Mouse (Mus musculus) midbrain, embryonic 15.5 days (tissue): ENCODE measurements around the gene Ttll13. TPM values are rescaled to one million over a fixed set of nuclear protein-coding genes. Genes with fewer than 3 reads are reported as not detected.

Experiments
- ATAC-seq: fragments of 200-750 bp; cut with Nextera tagmentation; replicated peaks from 2 replicates; pipeline ENCODE4 v1.8.0; 2017; ENCODE audit warnings: moderate TSS enrichment
- H3K27ac ChIP-seq: fragments of 300-500 bp; sonication (generic); 2 replicates; pipeline ENCODE4 v1.5.1; 2015; ENCODE audit warnings: mild to moderate bottlenecking, inconsistent platforms
- H3K27me3 ChIP-seq: fragments of 300-500 bp; sonication (generic); replicated peaks from 2 replicates; pipeline ENCODE4 v1.6.1; 2015; ENCODE audit warnings: inconsistent platforms
- H3K36me3 ChIP-seq: fragments of 300-500 bp; sonication (generic); replicated peaks from 2 replicates; pipeline ENCODE4 v1.6.1; 2015; ENCODE audit warnings: inconsistent platforms
- H3K4me1 ChIP-seq: fragments of 300-500 bp; sonication (generic); 2 replicates; pipeline ENCODE4 v1.6.1; 2015; ENCODE audit warnings: inconsistent platforms
- H3K4me2 ChIP-seq: fragments of 300-500 bp; sonication (generic); 2 replicates; pipeline ENCODE4 v1.6.1; 2015; ENCODE audit warnings: inconsistent platforms, mild to moderate bottlenecking, moderate library complexity
- H3K4me3 ChIP-seq: fragments of 300-500 bp; sonication (generic); 2 replicates; pipeline ENCODE4 v1.5.1; 2015; ENCODE audit warnings: mild to moderate bottlenecking, inconsistent platforms
- H3K9ac ChIP-seq: fragments of 300-500 bp; sonication (generic); 2 replicates; pipeline ENCODE4 v1.6.1; 2015; ENCODE audit warnings: mild to moderate bottlenecking, inconsistent platforms
- H3K9me3 ChIP-seq: fragments of 300-500 bp; sonication (generic); 2 replicates; pipeline ENCODE4 v1.6.1; 2016; ENCODE audit warnings: inconsistent platforms
- WGBS: fragments of 180-500 bp; shearing (Covaris S2); methylation state at CpG from one replicate; pipeline ENCODE4 v1.1.7; 2015; ENCODE audit warnings: mixed read lengths; 5-methylcytosine and 5-hydroxymethylcytosine counted together
- polyA plus RNA-seq: library from polyadenylated mRNA; unstranded; fragments of >200 nt; fragmentation: Nextera tagmentation; extraction: Ambion mirVana; gene quantifications from 2 replicates; pipeline ENCODE4 v1.2.1, GENCODE M21; 2015

Gene Ttll13
- polyA plus RNA-seq, 1 experiment from 2014 or later, result 2.1 TPM

GRCm38 (mm10) chr7:80204362-80204761 lies 41.8 kb upstream of the Ttll13 start:
- H3K27ac ChIP-seq, result 0 out of 2 replicates have a peak overlapping the region, but pooled peaks have one; percentile 26

DNA sequence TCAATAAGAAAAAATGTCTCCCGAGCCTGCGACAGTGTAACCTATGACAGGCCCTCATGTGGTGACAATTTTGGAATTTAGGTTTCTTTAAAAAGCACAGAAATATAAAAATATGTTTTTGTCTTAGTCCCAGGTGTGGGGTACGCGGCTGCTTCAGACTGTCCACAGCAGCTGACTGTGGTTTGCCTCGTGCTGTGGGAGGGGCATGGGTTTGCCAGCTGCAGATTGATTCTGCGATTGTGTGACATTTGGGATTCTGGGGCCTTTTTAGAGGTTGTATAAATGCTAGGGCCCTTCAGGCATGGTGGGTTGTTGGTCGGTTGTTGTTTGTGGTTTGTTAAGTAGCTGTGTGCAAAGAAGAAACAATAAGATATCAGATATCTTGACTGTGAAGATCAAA lies 41.2 kb upstream of the Ttll13 start:
- Histone ChIP-seq H3K36me3 (no peaks in the 10 kb centered on the region), H3K9me3 (no peaks in the 10 kb centered on the region), H3K9ac (no peak overlapping the region), H3K4me2 (no peak overlapping the region), H3K27ac (no peak overlapping the region), H3K4me1 (peaks cover 75% of the 10 kb centered on the region), H3K4me3 (no peak overlapping the region), H3K27me3 (no peaks in the 10 kb centered on the region)
- no peak for ATAC-seq
- 82% methylated on average over 7 of the region's 7 CpGs for WGBS

More at GRCm38 (mm10) chr7:80204362-80204761, 41.8 kb upstream of the Ttll13 start:
- ATAC-seq, result no peak
- peaks cover 77% of the 10 kb centered on the region for H3K4me1 ChIP-seq
- no peaks in the 10 kb centered on the region for H3K27me3 ChIP-seq
- no peak overlapping the region for H3K4me2 ChIP-seq
- 80% methylated on average over 4 of the region's 4 CpGs for WGBS
- no peaks in the 10 kb centered on the region for H3K9me3 ChIP-seq
- no peak overlapping the region for H3K4me3 ChIP-seq
- H3K36me3 ChIP-seq, result no peaks in the 10 kb centered on the region
- no peak overlapping the region for H3K9ac ChIP-seq

DNA sequence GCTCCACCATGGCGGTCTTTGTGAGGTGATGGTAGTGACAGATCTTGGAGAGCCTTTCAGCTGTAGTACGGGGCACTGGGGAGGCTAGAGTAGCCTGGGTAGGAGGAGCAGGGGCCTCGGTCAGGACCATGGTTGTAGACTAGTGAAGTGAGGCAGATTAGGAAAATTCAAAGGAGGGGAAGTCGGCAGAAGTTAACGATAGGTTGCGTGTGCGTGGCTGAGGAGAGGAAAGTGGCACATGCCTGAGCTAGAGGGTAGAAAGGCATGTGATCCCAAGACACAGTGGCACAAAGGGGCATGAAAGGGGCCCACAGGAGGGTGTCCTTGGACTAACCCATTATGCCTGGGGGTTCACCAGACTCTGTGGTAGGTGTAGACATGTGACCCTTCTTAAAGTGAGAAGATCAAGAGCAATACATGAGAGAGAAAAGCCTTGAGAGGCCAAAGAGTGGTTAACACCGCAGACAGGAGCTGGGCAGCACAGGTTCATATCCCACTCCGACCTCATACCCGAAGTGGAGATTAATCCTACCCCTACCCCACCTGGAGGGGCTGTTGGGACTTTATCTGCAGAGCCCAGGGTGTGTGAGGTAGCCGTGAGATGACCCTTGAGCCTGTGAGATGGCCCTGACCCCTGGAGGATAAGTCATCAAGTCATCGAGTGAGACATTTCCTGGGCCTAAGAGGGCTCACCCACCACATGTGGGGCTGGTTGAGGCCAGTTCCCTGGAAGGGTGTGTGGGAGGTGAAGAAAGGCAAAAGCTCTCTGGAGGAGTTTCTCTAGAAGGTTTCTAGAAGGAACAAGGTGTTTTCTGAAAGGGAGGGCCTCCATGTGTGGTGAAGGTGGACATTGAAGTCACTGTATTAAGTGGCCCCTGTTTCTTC lies 40.2 kb upstream of the Ttll13 start:
- H3K4me1 ChIP-seq, result peaks cover 67% of the 10 kb centered on the region
- no peak overlapping the region for H3K4me2 ChIP-seq
- ATAC-seq, result no peak
- H3K36me3 ChIP-seq, result no peaks in the 10 kb centered on the region
- H3K4me3 ChIP-seq, result no peak overlapping the region
- H3K9ac ChIP-seq, result no peak overlapping the region
- H3K27ac ChIP-seq, result no peak overlapping the region
- H3K27me3 ChIP-seq, result no peaks in the 10 kb centered on the region
- no peaks in the 10 kb centered on the region for H3K9me3 ChIP-seq
- 87% methylated on average over 12 of the region's 12 CpGs for WGBS

GRCm38 (mm10) chr7:80207314-80207731 lies 38.9 kb upstream of the Ttll13 start:
- no peak overlapping the region for H3K4me3 ChIP-seq
- no peaks in the 10 kb centered on the region for H3K9me3 ChIP-seq
- peaks cover 53% of the 10 kb centered on the region for H3K4me1 ChIP-seq
- ATAC-seq, result no peak
- no peak overlapping the region for H3K4me2 ChIP-seq
- H3K27ac ChIP-seq, result no peak overlapping the region
- H3K27me3 ChIP-seq, result no peaks in the 10 kb centered on the region
- WGBS, result 68% methylated on average over 3 of the region's 3 CpGs
- H3K9ac ChIP-seq, result no peak overlapping the region
- H3K36me3 ChIP-seq, result no peaks in the 10 kb centered on the region

- no peak overlapping the region for H3K9ac ChIP-seq
- H3K9me3 ChIP-seq, result no peaks in the 10 kb centered on the region
- H3K27ac ChIP-seq, result no peak overlapping the region
- no peak overlapping the region for H3K4me2 ChIP-seq
- H3K36me3 ChIP-seq, result no peaks in the 10 kb centered on the region
- ATAC-seq, result no peak
- no peaks in the 10 kb centered on the region for H3K27me3 ChIP-seq
- no peak overlapping the region for H3K4me3 ChIP-seq
- 76% methylated on average over 18 of the region's 18 CpGs for WGBS
- H3K4me1 ChIP-seq, result peaks cover 45% of the 10 kb centered on the region
Observed at GRCm38 (mm10) chr7:80208026-80208642, 38.0 kb upstream of the Ttll13 start.

DNA sequence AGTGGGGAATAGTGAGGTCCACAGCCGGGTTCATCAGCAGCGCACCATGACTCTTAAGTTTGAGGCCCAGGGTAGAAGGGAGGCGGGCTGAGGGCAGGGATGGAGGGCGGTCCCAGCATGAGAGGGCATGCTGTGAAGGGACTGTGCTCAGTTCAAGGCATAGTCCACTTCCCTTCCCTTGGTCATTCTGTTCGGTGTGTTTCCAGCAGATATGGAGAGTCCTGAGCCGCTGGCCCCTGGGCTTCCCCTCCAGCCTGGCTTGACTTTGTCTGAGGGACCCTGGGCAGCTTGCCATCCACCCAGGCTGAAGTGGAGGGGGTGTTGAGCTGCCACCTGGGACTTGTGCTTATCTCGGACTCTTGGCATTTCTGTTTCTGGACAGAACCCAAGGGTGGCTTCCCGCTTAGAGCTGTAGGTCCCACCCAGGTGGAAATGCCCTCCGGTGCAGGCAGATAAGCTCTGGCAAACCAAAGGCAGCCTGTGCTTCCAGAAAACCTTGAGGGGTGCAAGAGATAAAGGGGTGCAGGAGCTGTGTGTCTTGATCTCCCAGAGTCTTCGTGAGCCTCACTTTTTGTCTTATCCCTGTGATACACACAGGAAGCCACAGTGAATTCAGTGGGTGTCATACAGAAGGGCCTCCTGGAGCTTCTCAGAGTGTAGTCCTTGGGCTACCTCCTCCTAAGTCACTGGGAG lies 37.3 kb upstream of the Ttll13 start:
- WGBS, result 72% methylated on average over 10 of the region's 10 CpGs
- ATAC-seq, result no peak
- no peaks in the 10 kb centered on the region for H3K9me3 ChIP-seq

GRCm38 (mm10) chr7:80209669-80210068 lies 36.5 kb upstream of the Ttll13 start:
- Histone ChIP-seq H3K27me3 (no peaks in the 10 kb centered on the region), H3K9me3 (no peaks in the 10 kb centered on the region), H3K4me2 (no peak overlapping the region), H3K27ac (no peak overlapping the region), H3K9ac (no peak overlapping the region), H3K36me3 (0 out of 2 replicates have a peak, but pooled peaks cover 4% of the 10 kb centered on the region), H3K4me3 (no peak overlapping the region), H3K4me1 (peaks cover 30% of the 10 kb centered on the region)
- 86% methylated on average over 6 of the region's 6 CpGs for WGBS
- no peak for ATAC-seq

More for the DNA sequence above, 37.3 kb upstream of the Ttll13 start:
- no peak overlapping the region for H3K9ac ChIP-seq
- H3K4me3 ChIP-seq, result no peak overlapping the region
- H3K27me3 ChIP-seq, result no peaks in the 10 kb centered on the region
- no peak overlapping the region for H3K4me2 ChIP-seq
- H3K4me1 ChIP-seq, result peaks cover 38% of the 10 kb centered on the region
- H3K27ac ChIP-seq, result no peak overlapping the region
- 0 out of 2 replicates have a peak, but pooled peaks cover 4% of the 10 kb centered on the region for H3K36me3 ChIP-seq

- Histone ChIP-seq H3K36me3 (0 out of 2 replicates have a peak, but pooled peaks cover 6% of the 10 kb centered on the region), H3K9ac (no peak overlapping the region), H3K9me3 (no peaks in the 10 kb centered on the region), H3K27me3 (no peaks in the 10 kb centered on the region), H3K4me1 (peaks cover 30% of the 10 kb centered on the region), H3K27ac (no peak overlapping the region), H3K4me3 (no peak overlapping the region), H3K4me2 (no peak overlapping the region)
- 84% methylated on average over 4 of the region's 4 CpGs for WGBS
- ATAC-seq, result no peak
Observed at GRCm38 (mm10) chr7:80210982-80211381, 35.2 kb upstream of the Ttll13 start.

GRCm38 (mm10) chr7:80213604-80214003 lies 32.6 kb upstream of the Ttll13 start:
- ATAC-seq, result no peak
- H3K27ac ChIP-seq, result no peak overlapping the region
- no peak overlapping the region for H3K9ac ChIP-seq
- H3K4me1 ChIP-seq, result peaks cover 17% of the 10 kb centered on the region
- H3K27me3 ChIP-seq, result no peaks in the 10 kb centered on the region
- WGBS, result 89% methylated on average over 7 of the region's 7 CpGs
- H3K36me3 ChIP-seq, result peaks cover 27% of the 10 kb centered on the region
- H3K4me2 ChIP-seq, result no peak overlapping the region
- no peaks in the 10 kb centered on the region for H3K9me3 ChIP-seq
- no peak overlapping the region for H3K4me3 ChIP-seq

DNA sequence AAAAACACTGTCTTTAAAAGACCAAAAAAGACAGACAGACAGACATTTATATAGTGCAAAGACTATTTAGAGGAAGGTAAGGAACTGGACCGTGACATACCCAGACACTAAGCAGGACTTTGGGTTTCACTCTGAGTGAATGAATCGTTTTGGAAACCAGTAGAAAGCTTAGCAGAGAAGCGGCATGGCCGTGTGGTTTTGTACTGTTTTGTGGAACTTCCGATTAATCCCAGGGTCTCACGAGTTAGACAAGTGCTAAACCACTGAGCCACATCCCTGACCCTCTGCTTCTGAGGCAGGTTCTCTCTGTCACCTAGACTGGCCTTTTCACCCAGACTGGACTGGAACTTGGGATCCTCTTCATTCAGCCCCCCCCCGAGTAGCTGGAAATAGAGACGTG lies 31.7 kb upstream of the Ttll13 start:
- Histone ChIP-seq H3K4me3 (no peak overlapping the region), H3K4me2 (no peak overlapping the region), H3K36me3 (peaks cover 32% of the 10 kb centered on the region), H3K9ac (no peak overlapping the region), H3K27ac (peak overlapping the region; percentile 58; the same call in 1 of the 2 replicates), H3K9me3 (no peaks in the 10 kb centered on the region), H3K4me1 (peaks cover 9% of the 10 kb centered on the region; the same call in 1 of the 2 replicates), H3K27me3 (no peaks in the 10 kb centered on the region)
- WGBS, result 69% methylated on average over 8 of the region's 8 CpGs
- no peak for ATAC-seq

DNA sequence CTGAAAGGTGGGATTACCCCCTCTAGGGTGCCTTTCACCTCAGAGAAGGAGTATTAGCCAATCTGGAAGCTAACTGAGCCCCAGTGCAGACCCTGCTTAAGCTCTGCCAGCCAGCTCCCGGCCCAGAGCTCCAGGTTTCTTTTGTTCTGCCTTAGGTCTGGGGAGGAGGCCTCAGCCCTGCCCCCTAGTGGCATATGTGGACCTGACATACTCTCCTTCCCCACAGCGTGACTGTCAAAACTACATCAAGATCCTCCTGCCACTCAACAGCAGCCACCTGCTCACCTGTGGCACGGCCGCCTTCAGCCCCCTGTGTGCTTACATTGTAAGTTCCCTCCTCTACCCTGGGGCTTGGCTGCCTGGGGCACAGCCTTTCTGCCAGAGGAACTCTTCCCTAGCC lies 30.8 kb upstream of the Ttll13 start:
- Histone ChIP-seq H3K27ac (peak overlapping the region; percentile 58), H3K4me3 (no peak overlapping the region), H3K36me3 (peaks cover 41% of the 10 kb centered on the region), H3K4me2 (no peak overlapping the region), H3K27me3 (no peaks in the 10 kb centered on the region), H3K4me1 (peaks cover 4% of the 10 kb centered on the region; the same call in 1 of the 2 replicates), H3K9me3 (no peaks in the 10 kb centered on the region), H3K9ac (no peak overlapping the region)
- 11% methylated on average over 4 of the region's 4 CpGs for WGBS
- peak; percentile 84 for ATAC-seq

- no peaks in the 10 kb centered on the region for H3K27me3 ChIP-seq
- ATAC-seq, result peak; percentile 51; the same call in 1 of the 2 replicates
- no peak overlapping the region for H3K4me2 ChIP-seq
- WGBS, result 69% methylated on average over 8 of the region's 8 CpGs
- no peak overlapping the region for H3K27ac ChIP-seq
- H3K9me3 ChIP-seq, result no peaks in the 10 kb centered on the region
- peaks cover 4% of the 10 kb centered on the region; the same call in 1 of the 2 replicates for H3K4me1 ChIP-seq
- H3K36me3 ChIP-seq, result peaks cover 52% of the 10 kb centered on the region
- no peak overlapping the region for H3K4me3 ChIP-seq
- H3K9ac ChIP-seq, result no peak overlapping the region
Observed at GRCm38 (mm10) chr7:80216566-80216965, 29.6 kb upstream of the Ttll13 start.
